Mouse (Mus musculus): ENCODE measurements at regions not wholly inside any gene's neighbourhood (a gene's known extent, or its start where the extent isn't known, plus 50 kb on each side); places are given as distances from the start of the nearest gene placed in this dataset.
A peak's percentile ranks its signal among the peaks of the same experiment; 100 is the strongest.

DNA sequence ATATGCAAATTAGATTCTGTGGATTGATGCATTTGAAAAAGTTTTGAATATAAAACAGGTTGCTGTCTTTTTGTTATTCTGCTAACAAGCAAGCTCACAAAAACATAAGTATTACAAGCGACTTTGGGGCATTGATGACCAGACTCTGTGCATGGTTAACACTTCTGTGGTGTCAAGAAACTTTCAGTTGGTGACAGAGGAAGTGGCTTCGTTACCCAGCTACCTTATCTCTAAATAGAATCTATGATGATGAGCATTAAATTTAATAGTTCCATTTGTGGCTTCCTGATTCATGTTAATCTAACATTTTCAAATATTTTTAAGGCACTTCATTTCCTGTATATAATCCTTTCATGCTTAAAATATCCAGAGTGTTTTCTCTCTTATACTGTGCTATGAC, 100.8 kb downstream of the Tm2d1 start:
- no peak overlapping the region for H3K4me3 ChIP-seq
- no peaks in the 10 kb centered on the region for H3K27me3 ChIP-seq (replicated peaks)
- no peaks in the 10 kb centered on the region for H3K36me3 ChIP-seq
- no peak overlapping the region for H3K27ac ChIP-seq (ENCODE audit: poor library complexity, severe bottlenecking)
- no peak overlapping the region for H3K4me2 ChIP-seq
- H3K9me3 ChIP-seq (replicated peaks), result no peaks in the 10 kb centered on the region
- no peaks in the 10 kb centered on the region for H3K4me1 ChIP-seq (replicated peaks)
- no peak for ATAC-seq (ENCODE audit: insufficient number of reproducible peaks, low FRiP score)
- WGBS, result 54% methylated on average over 2 of the region's 2 CpGs
- no peak overlapping the region for H3K9ac ChIP-seq

DNA sequence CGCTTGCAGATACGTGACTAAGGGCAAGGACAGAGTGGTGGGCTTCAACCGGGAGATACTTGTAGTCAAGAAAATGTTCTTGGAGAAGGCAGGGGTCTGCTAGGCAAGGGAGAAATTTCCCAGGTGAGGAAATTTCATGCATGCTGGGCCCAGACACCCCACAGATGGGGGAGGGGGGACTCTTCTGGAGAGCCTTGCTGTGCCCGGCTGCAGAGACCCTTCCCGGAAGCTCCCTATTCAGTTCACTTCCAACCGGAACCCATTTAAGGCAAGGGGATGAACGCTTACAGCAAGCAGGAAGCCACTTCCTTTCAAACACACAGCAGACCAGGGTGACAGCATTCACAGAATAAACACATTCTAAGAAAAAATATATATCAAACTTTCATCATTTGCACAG, 124.8 kb downstream of the Tm2d1 start:
- Histone ChIP-seq H3K9me3 (replicated peaks) (no peaks in the 10 kb centered on the region), H3K27ac (ENCODE audit: poor library complexity, severe bottlenecking) (no peak overlapping the region), H3K4me3 (no peak overlapping the region), H3K4me1 (replicated peaks) (0 out of 2 replicates have a peak, but pooled peaks cover 4% of the 10 kb centered on the region), H3K36me3 (no peaks in the 10 kb centered on the region), H3K27me3 (replicated peaks) (no peaks in the 10 kb centered on the region), H3K9ac (no peak overlapping the region), H3K4me2 (no peak overlapping the region)
- ATAC-seq (ENCODE audit: insufficient number of reproducible peaks, low FRiP score), result no peak
- WGBS, result 71% methylated on average over 7 of the region's 7 CpGs

DNA sequence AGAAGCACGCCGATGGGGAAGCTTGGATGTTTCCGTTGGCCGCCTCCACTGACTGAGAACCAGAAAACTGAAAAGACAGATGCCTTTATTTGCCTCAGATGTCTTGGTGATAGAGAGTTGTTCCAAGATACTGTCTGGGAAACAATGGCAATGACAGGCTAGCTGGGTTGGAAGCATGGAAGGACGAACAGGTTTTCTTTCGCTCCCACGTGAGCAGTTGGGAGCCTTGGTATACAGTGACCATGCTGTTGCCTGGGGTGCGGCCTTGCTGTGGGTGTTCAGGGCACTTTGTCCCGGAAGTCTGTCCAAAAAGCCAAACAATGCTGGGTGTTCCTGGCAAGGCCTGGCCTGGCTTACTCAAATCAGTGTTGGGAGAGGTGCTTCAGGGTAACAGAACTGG, 125.4 kb downstream of the Tm2d1 start:
- Histone ChIP-seq H3K36me3 (no peaks in the 10 kb centered on the region), H3K4me2 (no peak overlapping the region), H3K4me1 (replicated peaks) (0 out of 2 replicates have a peak, but pooled peaks cover 4% of the 10 kb centered on the region), H3K27ac (ENCODE audit: poor library complexity, severe bottlenecking) (no peak overlapping the region), H3K9me3 (replicated peaks) (0 out of 2 replicates have a peak, but pooled peaks cover 3% of the 10 kb centered on the region), H3K9ac (no peak overlapping the region), H3K27me3 (replicated peaks) (no peaks in the 10 kb centered on the region), H3K4me3 (no peak overlapping the region)
- 85% methylated on average over 9 of the region's 9 CpGs for WGBS
- no peak for ATAC-seq (ENCODE audit: insufficient number of reproducible peaks, low FRiP score)

DNA sequence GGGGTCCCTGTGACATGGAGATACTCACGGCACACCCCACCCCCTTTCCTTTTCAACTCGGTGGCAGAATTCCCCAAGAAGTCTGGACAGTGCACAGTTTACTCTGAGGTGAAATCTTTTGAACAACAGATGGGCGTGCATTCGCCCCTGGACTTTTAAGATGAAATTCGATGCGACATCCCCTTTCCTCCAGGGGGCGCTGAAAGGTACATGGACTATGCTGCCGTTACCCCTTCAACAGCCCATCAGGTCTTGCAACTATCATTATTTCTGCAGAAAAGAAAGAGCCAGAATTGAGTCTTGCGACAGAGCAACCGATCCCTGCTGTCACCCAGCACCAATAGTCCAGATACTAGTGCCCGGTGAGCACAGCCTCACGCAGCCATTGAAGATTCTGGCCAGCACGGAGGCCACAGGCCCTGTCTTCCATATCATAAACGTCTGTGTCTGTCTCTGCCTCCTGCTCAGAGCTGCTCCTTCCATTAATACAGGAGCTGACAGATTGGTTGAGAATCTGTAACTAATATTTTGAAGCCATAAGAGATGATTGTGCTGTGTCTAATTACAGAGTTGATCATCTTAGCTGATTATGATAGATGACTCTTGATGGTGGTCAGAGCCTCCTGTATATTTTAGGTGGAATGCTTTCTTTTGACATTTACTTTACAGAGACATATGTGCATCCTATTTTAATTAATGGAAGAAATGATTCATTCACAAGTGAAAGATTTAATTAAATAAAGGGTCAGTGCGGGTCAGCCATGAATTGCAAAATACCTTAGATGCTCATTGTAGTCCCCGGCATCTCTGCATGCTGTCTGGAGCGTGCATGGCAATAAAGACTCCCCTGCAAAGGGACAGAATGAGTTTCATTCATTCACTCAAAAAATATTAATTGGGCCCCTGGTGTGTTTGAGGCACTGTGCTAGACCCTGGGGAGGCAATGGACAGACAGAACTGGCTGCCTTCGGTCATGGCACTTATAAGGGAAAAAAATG, 128.0 kb downstream of the Tm2d1 start:
- H3K4me2 ChIP-seq, result no peak overlapping the region
- no peak overlapping the region for H3K9ac ChIP-seq
- ATAC-seq (ENCODE audit: insufficient number of reproducible peaks, low FRiP score), result no peak
- H3K9me3 ChIP-seq (replicated peaks), result 0 out of 2 replicates have a peak, but pooled peaks cover 3% of the 10 kb centered on the region
- no peaks in the 10 kb centered on the region for H3K27me3 ChIP-seq (replicated peaks)
- WGBS, result 61% methylated on average over 18 of the region's 18 CpGs
- no peaks in the 10 kb centered on the region for H3K4me1 ChIP-seq (replicated peaks)
- no peak overlapping the region for H3K4me3 ChIP-seq
- no peak overlapping the region for H3K27ac ChIP-seq (ENCODE audit: poor library complexity, severe bottlenecking)
- no peaks in the 10 kb centered on the region for H3K36me3 ChIP-seq

DNA sequence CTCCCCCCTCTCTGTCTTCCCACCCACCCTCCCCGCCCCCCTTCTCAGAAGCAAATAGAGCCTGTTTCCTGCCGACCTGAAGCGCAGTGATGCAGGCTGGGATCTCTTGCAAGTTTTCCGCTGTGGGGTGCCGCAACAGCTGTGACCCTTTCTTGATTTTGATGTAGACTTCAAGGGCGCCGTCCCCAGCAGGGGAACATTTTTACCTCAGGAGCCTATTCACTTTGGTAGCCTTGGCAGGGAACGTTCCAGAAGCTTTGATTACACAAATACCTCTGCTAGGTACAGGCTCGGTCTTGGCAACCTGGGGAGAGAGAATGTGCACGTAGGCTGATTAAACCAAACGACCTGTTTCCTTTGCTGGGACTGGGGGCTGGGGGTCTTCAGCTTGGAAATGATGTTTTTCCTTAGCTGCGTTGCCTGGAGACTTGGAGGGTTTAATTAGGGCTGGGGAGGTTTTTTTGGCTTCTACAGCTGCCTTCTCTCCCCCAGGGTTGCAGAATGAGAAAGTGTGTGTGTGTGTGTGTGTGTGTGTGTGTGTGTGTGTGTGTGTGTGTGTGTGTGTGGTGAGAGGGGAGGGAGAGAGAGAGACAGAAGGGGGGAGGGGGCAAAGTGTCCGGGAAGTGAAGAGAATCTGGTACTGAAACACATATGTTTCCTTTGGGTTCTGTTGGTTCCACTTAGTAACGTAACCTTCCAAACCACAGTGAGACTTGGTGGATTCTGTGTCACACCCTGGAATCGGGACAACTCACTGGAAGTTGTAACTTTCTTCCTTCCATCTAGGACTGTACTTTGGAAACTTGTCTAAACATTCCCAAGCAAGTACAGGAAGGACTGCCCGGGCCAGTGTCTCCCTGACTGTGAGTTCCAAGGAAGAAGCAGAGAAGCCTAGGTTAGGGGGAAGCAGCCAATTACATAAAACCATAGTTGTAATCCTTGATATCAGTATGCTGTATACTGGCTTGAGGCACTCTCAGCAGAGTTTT, 138.9 kb downstream of the Tm2d1 start:
- no peak for ATAC-seq (ENCODE audit: insufficient number of reproducible peaks, low FRiP score)
- Histone ChIP-seq H3K4me1 (replicated peaks) (peaks cover 16% of the 10 kb centered on the region), H3K9me3 (replicated peaks) (0 out of 2 replicates have a peak, but pooled peaks cover 3% of the 10 kb centered on the region), H3K27me3 (replicated peaks) (no peaks in the 10 kb centered on the region), H3K4me2 (peak overlapping the region; percentile 68), H3K27ac (ENCODE audit: poor library complexity, severe bottlenecking) (peak overlapping the region; percentile 60), H3K9ac (peak overlapping the region; percentile 43), H3K36me3 (no peaks in the 10 kb centered on the region), H3K4me3 (peak overlapping the region; percentile 38)
- 10% methylated on average over 14 of the region's 16 CpGs for WGBS

DNA sequence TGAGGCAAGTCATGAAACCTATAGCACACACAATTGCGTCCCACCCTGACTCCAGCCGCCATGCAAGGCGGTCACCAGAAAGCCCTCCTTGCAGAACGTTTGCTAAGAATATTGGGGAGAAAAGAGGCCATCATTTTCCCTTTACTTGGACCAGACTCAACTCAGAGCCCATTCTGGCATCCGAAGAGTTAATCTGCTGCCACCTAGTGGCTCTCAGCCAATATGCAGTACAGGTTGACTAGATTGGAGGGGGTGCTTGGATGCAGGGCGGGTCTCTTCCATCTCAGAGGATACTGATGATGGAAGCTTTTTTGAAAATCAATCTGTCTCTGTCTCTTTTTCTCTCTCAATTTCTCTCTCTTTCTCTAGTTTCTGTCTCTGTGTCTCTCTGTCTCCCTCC, 139.6 kb downstream of the Tm2d1 start:
- H3K36me3 ChIP-seq, result no peaks in the 10 kb centered on the region
- ATAC-seq (ENCODE audit: insufficient number of reproducible peaks, low FRiP score), result no peak
- peak overlapping the region; percentile 38 for H3K4me3 ChIP-seq
- H3K9me3 ChIP-seq (replicated peaks), result 0 out of 2 replicates have a peak, but pooled peaks cover 3% of the 10 kb centered on the region
- H3K27me3 ChIP-seq (replicated peaks), result no peaks in the 10 kb centered on the region
- H3K4me2 ChIP-seq, result peak overlapping the region; percentile 68
- H3K4me1 ChIP-seq (replicated peaks), result peaks cover 19% of the 10 kb centered on the region
- H3K9ac ChIP-seq, result no peak overlapping the region; the same call in 1 of the 2 replicates
- 4% methylated on average over 6 of the region's 6 CpGs for WGBS
- no peak overlapping the region for H3K27ac ChIP-seq (ENCODE audit: poor library complexity, severe bottlenecking)

DNA sequence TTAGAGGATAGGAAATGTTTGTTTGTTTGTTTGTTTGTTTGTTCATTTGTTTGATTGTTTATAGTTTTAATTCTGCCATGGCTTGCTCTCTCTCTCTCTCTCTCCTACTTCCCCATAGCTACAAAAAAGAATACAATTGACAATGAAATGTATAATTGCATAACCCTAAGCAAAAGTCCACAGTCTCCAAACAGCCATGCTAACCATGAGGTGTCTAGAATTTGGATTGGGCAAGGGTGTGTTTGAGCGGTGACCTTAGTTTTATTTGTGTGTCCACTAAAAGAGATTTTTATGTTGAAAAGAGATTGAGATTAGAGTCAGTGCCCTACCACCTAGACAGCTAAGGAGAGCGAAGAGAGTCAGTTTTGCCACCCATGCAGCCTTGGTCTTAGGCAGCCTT, 141.2 kb downstream of the Tm2d1 start:
- no peaks in the 10 kb centered on the region for H3K27me3 ChIP-seq (replicated peaks)
- ATAC-seq (ENCODE audit: insufficient number of reproducible peaks, low FRiP score), result no peak
- no peak overlapping the region for H3K27ac ChIP-seq (ENCODE audit: poor library complexity, severe bottlenecking)
- no peak overlapping the region for H3K9ac ChIP-seq
- H3K36me3 ChIP-seq, result no peaks in the 10 kb centered on the region
- peaks cover 19% of the 10 kb centered on the region for H3K4me1 ChIP-seq (replicated peaks)
- 89% methylated on average over 2 of the region's 2 CpGs for WGBS
- H3K4me3 ChIP-seq, result no peak overlapping the region
- H3K9me3 ChIP-seq (replicated peaks), result 0 out of 2 replicates have a peak, but pooled peaks cover 3% of the 10 kb centered on the region
- no peak overlapping the region for H3K4me2 ChIP-seq

DNA sequence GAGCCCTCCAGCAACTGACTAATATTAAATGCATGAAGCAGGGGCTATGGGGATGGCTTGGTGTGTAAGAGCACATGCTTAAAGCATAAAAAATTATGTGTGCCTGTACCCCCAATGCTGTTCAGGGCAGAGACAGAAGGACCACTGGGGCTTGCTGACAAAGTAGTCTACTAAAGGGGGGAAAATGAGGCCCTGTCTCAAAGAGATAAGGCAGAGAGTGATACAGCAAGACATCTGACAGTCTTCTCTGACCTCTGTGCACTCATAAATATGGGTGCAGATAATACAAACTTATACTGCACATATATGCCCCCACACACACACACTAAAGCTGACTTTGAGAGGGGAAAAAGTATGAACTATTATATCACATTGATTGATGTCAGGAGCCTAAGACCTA, 142.8 kb downstream of the Tm2d1 start:
- no peak for ATAC-seq (ENCODE audit: insufficient number of reproducible peaks, low FRiP score)
- Histone ChIP-seq H3K4me1 (replicated peaks) (peaks cover 23% of the 10 kb centered on the region), H3K9me3 (replicated peaks) (no peaks in the 10 kb centered on the region)

DNA sequence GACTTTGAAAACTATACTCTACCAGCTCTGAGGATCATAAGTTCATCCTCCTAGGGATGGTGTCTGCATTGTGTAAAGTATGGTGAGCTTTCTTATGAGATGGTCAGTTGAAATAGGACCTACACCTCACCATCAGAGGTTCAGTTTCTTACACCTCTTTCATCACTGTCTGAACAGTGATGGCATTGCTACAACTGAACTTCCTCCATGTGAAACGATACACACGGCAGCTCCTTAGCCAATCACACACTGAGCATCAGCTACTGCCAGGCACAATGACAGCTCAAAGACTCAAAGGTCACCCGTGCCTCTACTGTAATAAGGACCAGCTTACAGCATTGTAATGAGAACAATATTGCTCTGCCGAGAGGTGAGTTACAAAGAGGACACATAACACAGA, 145.0 kb downstream of the Tm2d1 start:
- Histone ChIP-seq H3K4me3 (no peak overlapping the region), H3K27me3 (replicated peaks) (no peaks in the 10 kb centered on the region), H3K36me3 (no peaks in the 10 kb centered on the region), H3K4me1 (replicated peaks) (peaks cover 7% of the 10 kb centered on the region; the same call in 1 of the 2 replicates), H3K9ac (no peak overlapping the region), H3K27ac (ENCODE audit: poor library complexity, severe bottlenecking) (no peak overlapping the region), H3K4me2 (no peak overlapping the region), H3K9me3 (replicated peaks) (0 out of 2 replicates have a peak, but pooled peaks cover 3% of the 10 kb centered on the region)
- ATAC-seq (ENCODE audit: insufficient number of reproducible peaks, low FRiP score), result no peak
- 57% methylated on average over 4 of the region's 4 CpGs for WGBS

More for the DNA sequence above, 142.8 kb downstream of the Tm2d1 start:
- Histone ChIP-seq H3K9ac (no peak overlapping the region), H3K4me3 (no peak overlapping the region), H3K27me3 (replicated peaks) (no peaks in the 10 kb centered on the region), H3K4me2 (no peak overlapping the region), H3K27ac (ENCODE audit: poor library complexity, severe bottlenecking) (no peak overlapping the region), H3K36me3 (no peaks in the 10 kb centered on the region)

DNA sequence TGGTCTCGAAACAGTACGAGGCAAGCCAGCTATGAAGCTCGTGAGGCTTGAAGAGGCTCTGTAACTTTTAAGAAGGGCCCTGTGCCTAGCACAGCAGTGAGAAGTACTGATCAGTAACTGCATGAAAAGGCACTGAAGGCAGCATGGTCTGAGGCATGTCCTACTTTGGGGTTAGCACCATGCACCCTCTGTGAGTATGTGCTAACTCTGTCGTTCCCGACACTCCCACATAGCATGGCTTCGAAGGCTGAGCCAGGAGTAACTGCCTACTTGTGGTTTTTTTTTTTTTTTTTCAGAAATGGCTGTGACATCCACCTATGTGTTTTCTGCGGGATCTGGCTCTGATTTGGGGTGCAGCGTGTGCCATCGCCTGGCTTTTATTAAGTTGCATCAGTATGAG, 145.6 kb downstream of the Tm2d1 start:
- no peaks in the 10 kb centered on the region for H3K36me3 ChIP-seq
- no peak for ATAC-seq (ENCODE audit: insufficient number of reproducible peaks, low FRiP score)
- 0 out of 2 replicates have a peak, but pooled peaks cover 7% of the 10 kb centered on the region for H3K4me1 ChIP-seq (replicated peaks)
- no peak overlapping the region for H3K9ac ChIP-seq
- H3K9me3 ChIP-seq (replicated peaks), result 0 out of 2 replicates have a peak, but pooled peaks cover 3% of the 10 kb centered on the region
- H3K4me2 ChIP-seq, result no peak overlapping the region
- H3K4me3 ChIP-seq, result no peak overlapping the region
- H3K27ac ChIP-seq (ENCODE audit: poor library complexity, severe bottlenecking), result no peak overlapping the region
- H3K27me3 ChIP-seq (replicated peaks), result no peaks in the 10 kb centered on the region
- WGBS, result 84% methylated on average over 9 of the region's 9 CpGs

Measured in heart, embryonic 12.5 days (tissue).